Mouse (Mus musculus): Measurements from ENCODE around the gene Gcnt1.

DNA sequence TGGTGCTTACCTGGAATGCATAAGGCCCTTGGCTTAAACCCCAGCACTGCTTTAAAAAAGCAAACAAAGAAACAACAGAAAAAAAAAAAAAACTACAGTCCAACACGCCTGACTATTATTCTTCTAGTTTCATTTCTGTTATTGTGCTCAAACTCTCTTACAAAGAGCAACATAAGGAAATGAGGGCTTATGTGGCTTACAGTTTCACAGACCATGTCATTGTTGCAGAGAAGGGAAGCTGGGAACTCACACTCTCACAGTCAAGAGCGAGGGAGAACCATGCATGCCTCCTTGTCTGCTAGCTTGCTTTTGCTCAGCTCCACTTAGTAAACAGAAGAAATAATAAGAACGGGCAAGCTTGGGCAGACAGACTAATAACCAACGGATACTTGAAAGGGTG, 52.9 kb downstream of the Gcnt1 start:
- TF ChIP-seq CTCF (IDR thresholded peaks at IDR 0.05; ENCODE audit: low read depth), result no peak
- TF ChIP-seq EP300 (optimal IDR thresholded peaks at IDR 0.05), result no peak

Data from stomach, postnatal 0 days (tissue).